Comparison of ENCODE assay signal across 8 mouse cellular contexts in the genomic region with DNA sequence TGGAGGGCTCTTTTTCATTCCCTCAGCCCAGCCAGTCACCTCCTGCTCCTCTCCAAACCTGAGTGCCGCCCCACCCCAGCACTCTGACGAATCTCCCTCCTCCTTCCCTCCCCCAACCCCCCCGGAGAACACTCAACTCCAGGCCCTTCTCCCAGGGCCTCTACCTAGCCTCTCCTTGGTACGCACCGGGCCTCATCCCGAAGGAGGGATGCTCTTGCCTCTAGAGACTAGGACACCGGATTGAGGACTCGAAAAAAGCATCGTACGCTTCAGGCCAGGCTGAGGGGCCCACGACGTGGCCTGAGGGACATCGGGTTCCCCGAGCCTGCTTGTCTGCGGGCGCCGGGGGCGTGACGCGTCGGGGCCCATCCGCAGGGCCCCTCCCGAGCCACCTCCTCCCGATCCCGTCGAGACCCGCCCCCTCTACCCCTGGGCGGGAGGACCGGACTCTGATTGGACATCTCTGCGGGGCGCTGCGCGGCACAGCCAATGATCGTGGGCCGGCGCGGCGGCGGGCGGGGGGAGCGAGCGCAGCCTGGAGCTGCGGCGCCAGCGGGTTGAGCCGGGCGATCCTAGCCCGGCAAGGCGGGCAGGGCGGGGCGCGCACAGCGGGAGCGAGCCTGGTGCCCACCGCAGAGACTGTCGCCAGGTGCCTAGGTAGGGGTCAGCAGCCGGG. TPM values are rescaled to one million over a fixed set of nuclear protein-coding genes. Genes with fewer than 3 reads are reported as not detected.
DNase-seq lines count a peak whose midpoint lies in the region; ATAC-seq and TF ChIP-seq lines count a peak whose summit lies in the region.

Camkk1 (plus strand) TSS at position 538 of the 676 bp plus-strand sequence.

- intact Hi-C loops in heart, postnatal 10 days (cut with DNase I): no loop called here

- peak; percentile 90 for DNase-seq in c-Kit-positive CD71-positive TER-119-negative erythroid progenitor cells, embryonic 14.5 days (ENCODE audit: low read depth)
- DNase-seq in heart, postnatal 10 days: peak; percentile 92 to 95
- peak; percentile 90 to 94 for DNase-seq in kidney, postnatal 4 days
- DNase-seq in stomach, postnatal 0 days (ENCODE audit: low spot score): peak; percentile 92

- peak within 1 kb of the TSS; percentile 97 for H3K4me2 ChIP-seq in forebrain, embryonic 13.5 days
- H3K4me2 ChIP-seq in liver, embryonic 15.5 days: peak within 1 kb of the TSS; percentile 89
- H3K4me2 ChIP-seq in neural tube, embryonic 12.5 days (replicated peaks): peak within 1 kb of the TSS; percentile 98
- H3K4me2 ChIP-seq in stomach, postnatal 0 days (replicated peaks; ENCODE audit: low read depth): peak within 1 kb of the TSS; percentile 99

- no peak for TF ChIP-seq CTCF in ES-Bruce4 (IDR thresholded peaks at IDR 0.05; ENCODE audit: low read depth, low read length)
- no peak for TF ChIP-seq CTCF in stomach, postnatal 0 days (IDR thresholded peaks at IDR 0.05; ENCODE audit: low read depth)

- H3K9me3 ChIP-seq in ES-Bruce4 (replicated peaks; ENCODE audit: control insufficient read depth, insufficient read depth, low read length, poor library complexity, severe bottlenecking): no peaks in the 10 kb centered on the region
- no peaks in the 10 kb centered on the region for H3K9me3 ChIP-seq in forebrain, embryonic 13.5 days (replicated peaks)
- H3K9me3 ChIP-seq in liver, embryonic 15.5 days (replicated peaks): no peaks in the 10 kb centered on the region
- no peaks in the 10 kb centered on the region for H3K9me3 ChIP-seq in neural tube, embryonic 12.5 days
- H3K9me3 ChIP-seq in stomach, postnatal 0 days (ENCODE audit: control insufficient read depth, low read length): no peaks in the 10 kb centered on the region

- no peaks in the 10 kb centered on the region for H3K36me3 ChIP-seq in ES-Bruce4 (ENCODE audit: control insufficient read depth, insufficient read depth, low read length, poor library complexity, severe bottlenecking)
- H3K36me3 ChIP-seq in forebrain, embryonic 13.5 days (ENCODE audit: poor library complexity, severe bottlenecking): no peaks in the 10 kb centered on the region
- no peaks in the 10 kb centered on the region for H3K36me3 ChIP-seq in liver, embryonic 15.5 days (replicated peaks)
- no peaks in the 10 kb centered on the region for H3K36me3 ChIP-seq in neural tube, embryonic 12.5 days
- no peaks in the 10 kb centered on the region for H3K36me3 ChIP-seq in stomach, postnatal 0 days (ENCODE audit: control insufficient read depth, insufficient read depth, low read length)

- H3K27me3 ChIP-seq in ES-Bruce4 (ENCODE audit: control insufficient read depth, insufficient read depth, low read length, poor library complexity, severe bottlenecking): no peaks in the 10 kb centered on the region
- peaks cover 31% of the 10 kb centered on the region for H3K27me3 ChIP-seq in forebrain, embryonic 13.5 days
- H3K27me3 ChIP-seq in liver, embryonic 15.5 days: peaks cover 70% of the 10 kb centered on the region
- peaks cover 20% of the 10 kb centered on the region for H3K27me3 ChIP-seq in neural tube, embryonic 12.5 days (replicated peaks)
- no peaks in the 10 kb centered on the region for H3K27me3 ChIP-seq in stomach, postnatal 0 days (ENCODE audit: control insufficient read depth, insufficient read depth, low read length)

- peak within 1 kb of the TSS; percentile 79 for H3K4me3 ChIP-seq in ES-Bruce4 (ENCODE audit: low read depth, low read length)
- peak within 1 kb of the TSS; percentile 68 for H3K4me3 ChIP-seq in forebrain, embryonic 13.5 days
- H3K4me3 ChIP-seq in liver, embryonic 15.5 days (replicated peaks): peak within 1 kb of the TSS; percentile 58
- H3K4me3 ChIP-seq in neural tube, embryonic 12.5 days: peak within 1 kb of the TSS; percentile 60
- H3K4me3 ChIP-seq in stomach, postnatal 0 days (ENCODE audit: low read depth, low read length): peak within 1 kb of the TSS; percentile 69

- H3K27ac ChIP-seq in ES-Bruce4 (ENCODE audit: insufficient read depth, low read length): no peak within 1 kb of the TSS
- 0 out of 2 replicates have a peak within 1 kb of the TSS, but pooled peaks have one; percentile 17 for H3K27ac ChIP-seq in forebrain, embryonic 13.5 days
- H3K27ac ChIP-seq in liver, embryonic 15.5 days (replicated peaks): no peak within 1 kb of the TSS
- no peak within 1 kb of the TSS for H3K27ac ChIP-seq in neural tube, embryonic 12.5 days
- H3K27ac ChIP-seq in stomach, postnatal 0 days (replicated peaks): peak within 1 kb of the TSS; percentile 69

- TF ChIP-seq POLR2A in ES-Bruce4 (IDR thresholded peaks at IDR 0.05; ENCODE audit: insufficient read depth, low read length): no peak

- TF ChIP-seq EP300 in ES-Bruce4 (IDR thresholded peaks at IDR 0.05; ENCODE audit: insufficient read depth, low read depth, low read length): no peak
- no peak for TF ChIP-seq EP300 in stomach, postnatal 0 days (optimal IDR thresholded peaks at IDR 0.05)

- peak within 1 kb of the TSS; percentile 34 for H3K9ac ChIP-seq in ES-Bruce4 (ENCODE audit: low read depth, poor library complexity, severe bottlenecking)
- H3K9ac ChIP-seq in forebrain, embryonic 13.5 days: peak within 1 kb of the TSS; percentile 69
- H3K9ac ChIP-seq in liver, embryonic 15.5 days: peak within 1 kb of the TSS; percentile 3; the same call in 1 of the 2 replicates
- peak within 1 kb of the TSS; percentile 67 for H3K9ac ChIP-seq in neural tube, embryonic 12.5 days
- peak within 1 kb of the TSS; percentile 67 for H3K9ac ChIP-seq in stomach, postnatal 0 days (ENCODE audit: low read length)

- ATAC-seq in forebrain, embryonic 13.5 days: peak; percentile 97
- peak; percentile 91 for ATAC-seq in liver, embryonic 15.5 days (ENCODE audit: insufficient read depth)
- ATAC-seq in neural tube, embryonic 12.5 days (ENCODE audit: low FRiP score, low read depth): peak; percentile 96
- peak; percentile 93 for ATAC-seq in stomach, postnatal 0 days (ENCODE audit: low FRiP score, low TSS enrichment)

- H3K4me1 ChIP-seq in ES-Bruce4 (ENCODE audit: control insufficient read depth, insufficient read depth, low read length): no peaks in the 10 kb centered on the region
- H3K4me1 ChIP-seq in forebrain, embryonic 13.5 days: peaks cover 22% of the 10 kb centered on the region
- peaks cover 15% of the 10 kb centered on the region for H3K4me1 ChIP-seq in liver, embryonic 15.5 days (replicated peaks)
- peaks cover 15% of the 10 kb centered on the region for H3K4me1 ChIP-seq in neural tube, embryonic 12.5 days
- 0 out of 2 replicates have a peak, but pooled peaks cover 10% of the 10 kb centered on the region for H3K4me1 ChIP-seq in stomach, postnatal 0 days (replicated peaks; ENCODE audit: control insufficient read depth, insufficient read depth)

- 2% methylated on average over 56 of the region's 57 CpGs for WGBS in forebrain, embryonic 13.5 days
- WGBS in liver, embryonic 15.5 days (ENCODE audit: insufficient replicate concordance): under 1% methylated on average over 57 of the region's 57 CpGs
- WGBS in neural tube, embryonic 12.5 days: 2% methylated on average over 57 of the region's 57 CpGs
- under 1% methylated on average over 57 of the region's 57 CpGs for WGBS in stomach, postnatal 0 days

RNA-seq across cellular contexts. Expression of gene Camkk1, which starts in this region (rescaled TPM):
- 3.0 and 3.1 TPM in 2 replicates for polyA plus RNA-seq in ES-Bruce4 (2011; ENCODE audit: insufficient read depth, insufficient read length, low read depth, missing spikeins)
- 10.3 and 11.8 TPM in 2 replicates for polyA plus RNA-seq in forebrain, embryonic 13.5 days (2015; fragmentation: Nextera tagmentation; extraction: Ambion mirVana)
- total RNA-seq in heart, postnatal 10 days (2021): 1 to 10 TPM; 1.1 to 2.0 TPM
- polyA plus RNA-seq in liver, embryonic 15.5 days (2015; fragmentation: Nextera tagmentation; extraction: Ambion mirVana): 0.73 and 0.81 TPM in 2 replicates
- polyA plus RNA-seq in neural tube, embryonic 12.5 days (2016; fragmentation: Nextera tagmentation; extraction: Ambion mirVana): 14.7 and 14.8 TPM in 2 replicates
- 6.7 and 7.1 TPM in 2 replicates for polyA plus RNA-seq in stomach, postnatal 0 days (2015; fragmentation: Nextera tagmentation; extraction: Ambion mirVana)

Comparison
In these comparisons a context has a peak if more than half of its experiments do, and no peak if none do; other contexts are left out.
1. Peak in ATAC-seq, H3K4me3 ChIP-seq, H3K9ac ChIP-seq and H3K4me2 ChIP-seq in liver, embryonic 15.5 days; RNA of the gene not detected or under 1 TPM.
2. H3K27ac ChIP-seq: peak in forebrain, embryonic 13.5 days (single experiment) and stomach, postnatal 0 days (single experiment); none in ES-Bruce4 (single experiment), liver, embryonic 15.5 days (single experiment) and neural tube, embryonic 12.5 days (single experiment).
3. H3K9ac ChIP-seq: peak in every context shown above with its lines; median percentile 69 in forebrain, embryonic 13.5 days; 67 in neural tube, embryonic 12.5 days; 67 in stomach, postnatal 0 days; 34 in ES-Bruce4; 3 in liver, embryonic 15.5 days.
4. Peak in every context shown above with its lines, with median percentiles within 50 percentile points of each other: H3K4me3 ChIP-seq, DNase-seq, ATAC-seq and H3K4me2 ChIP-seq.